ENCODE assay signal across 7 mouse cellular contexts in the genomic region with DNA sequence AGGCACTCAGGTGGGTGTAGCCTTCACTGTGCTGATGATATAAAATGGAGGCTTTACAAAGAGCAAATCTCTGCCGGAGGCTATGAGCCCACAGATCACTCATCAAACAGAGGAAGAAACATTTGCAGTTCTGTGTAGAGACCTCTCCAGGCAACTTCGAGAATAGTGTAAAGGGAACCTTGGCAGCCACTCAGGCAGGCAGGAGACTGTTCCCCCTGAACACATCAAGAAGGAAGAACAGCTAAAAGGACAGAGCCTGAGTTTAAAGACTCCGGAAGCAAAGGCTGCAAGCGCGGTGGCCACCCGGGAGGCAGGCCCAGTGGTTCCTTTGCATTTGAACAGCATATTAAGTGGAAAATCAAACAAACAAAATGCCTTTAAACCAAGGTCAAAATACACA. TPM values are rescaled to one million over a fixed set of nuclear protein-coding genes. Genes with fewer than 3 reads are reported as not detected.
DNase-seq lines count a peak whose midpoint lies in the region; ATAC-seq and TF ChIP-seq lines count a peak whose summit lies in the region.

No protein-coding gene starts in this region.

- WGBS in heart, embryonic 10.5 days = 3% methylated on average over 6 of the region's 6 CpGs
- WGBS in kidney, postnatal 0 days = 5% methylated on average over 6 of the region's 6 CpGs
- 0% methylated on average over 6 of the region's 6 CpGs for WGBS in macrophage (ENCODE audit: missing documents)

- DNase-seq in right cerebral cortex, adult 18-20 months = peak; percentile 42
- DNase-seq in right cerebral cortex, postnatal 36 days (ENCODE audit: low spot score in 2 of 2) = no peak
- peak; percentile 70 for DNase-seq in brain, embryonic 14.5 days (ENCODE audit: low read depth)
- peak; percentile 64 for DNase-seq in heart, embryonic 10.5 days (ENCODE audit: low spot score)
- DNase-seq in kidney, postnatal 0 days (ENCODE audit: low spot score) = peak; percentile 56
- DNase-seq in thymus, postnatal 4 days = peak; percentile 37

- ATAC-seq in kidney, postnatal 0 days (replicated peaks; ENCODE audit: low FRiP score, low read depth) = no peak

- H3K79me2 ChIP-seq in macrophage (ENCODE audit: inconsistent target) = peaks cover 61% of the 10 kb centered on the region

- H3K4me3 ChIP-seq in heart, embryonic 10.5 days = peak overlapping the region; percentile 82
- peak overlapping the region; percentile 78 for H3K4me3 ChIP-seq in kidney, postnatal 0 days (replicated peaks; ENCODE audit: low read depth, low read length)
- peak overlapping the region; percentile 94 for H3K4me3 ChIP-seq in macrophage (ENCODE audit: inconsistent target)

- no peak overlapping the region for H3K27ac ChIP-seq in heart, embryonic 10.5 days
- no peak overlapping the region for H3K27ac ChIP-seq in kidney, postnatal 0 days
- peak overlapping the region; percentile 88 for H3K27ac ChIP-seq in macrophage

- peak overlapping the region; percentile 52; the same call in 1 of the 2 replicates for H3K9ac ChIP-seq in kidney, postnatal 0 days (ENCODE audit: low read depth, low read length)

- no peak for TF ChIP-seq CTCF in brain, embryonic 14.5 days (IDR thresholded peaks at IDR 0.05; ENCODE audit: borderline replicate concordance, extremely low read depth, insufficient read depth, insufficient read length)
- TF ChIP-seq CTCF in kidney, postnatal 0 days (IDR thresholded peaks at IDR 0.05; ENCODE audit: low read depth) = no peak

- H3K9me3 ChIP-seq in heart, embryonic 10.5 days = no peaks in the 10 kb centered on the region
- no peaks in the 10 kb centered on the region for H3K9me3 ChIP-seq in kidney, postnatal 0 days (replicated peaks; ENCODE audit: low read length)

- TF ChIP-seq POLR2A in brain, embryonic 14.5 days (IDR thresholded peaks at IDR 0.05; ENCODE audit: borderline replicate concordance, extremely low read depth, insufficient read depth, insufficient read length, poor library complexity, severe bottlenecking) = no peak

- H3K36me3 ChIP-seq in heart, embryonic 10.5 days = no peaks in the 10 kb centered on the region
- H3K36me3 ChIP-seq in kidney, postnatal 0 days (ENCODE audit: insufficient read depth, low read length) = no peaks in the 10 kb centered on the region
- H3K36me3 ChIP-seq in macrophage (ENCODE audit: inconsistent target) = no peaks in the 10 kb centered on the region

- no peaks in the 10 kb centered on the region for H3K27me3 ChIP-seq in heart, embryonic 10.5 days (ENCODE audit: insufficient read depth, poor library complexity, severe bottlenecking)
- H3K27me3 ChIP-seq in kidney, postnatal 0 days (ENCODE audit: insufficient read depth, low read length) = no peaks in the 10 kb centered on the region

- H3K4me2 ChIP-seq in kidney, postnatal 0 days (ENCODE audit: low read length) = peak overlapping the region; percentile 77

- peaks cover 71% of the 10 kb centered on the region for H3K4me1 ChIP-seq in heart, embryonic 10.5 days
- H3K4me1 ChIP-seq in kidney, postnatal 0 days (replicated peaks; ENCODE audit: insufficient read depth, low read length) = peaks cover 27% of the 10 kb centered on the region

RNA-seq across cellular contexts. Expression of gene Ubl3, which starts 2.2 kb away (rescaled TPM):
- 37.2 and 44.5 TPM in 2 replicates for polyA plus RNA-seq in brain, embryonic 14.5 days (2012; rRNA removed)
- 55.0 and 59.9 TPM in 2 replicates for polyA plus RNA-seq in heart, embryonic 10.5 days (2016; fragmentation: Nextera tagmentation; extraction: Ambion mirVana)
- polyA plus RNA-seq in kidney, postnatal 0 days (2015; fragmentation: Nextera tagmentation; extraction: Ambion mirVana) = 100 and 104 TPM in 2 replicates
- 100 to 1,000 TPM in 25 of 26 experiments, 10 to 100 TPM in 1; 70.4 to 545 (median 156) TPM for total RNA-seq in macrophage (2018; cell fraction: chromatin; rRNA removed)
- total RNA-seq in macrophage (2018; cell fraction: cytosol; rRNA removed) = 100 to 1,000 TPM; 155 to 296 (median 210) TPM
- 100 to 1,000 TPM; 120 to 291 (median 146) TPM for total RNA-seq in macrophage (2018; cell fraction: nucleus; rRNA removed)
- polyA plus RNA-seq in macrophage (2018) = 131 to 179 TPM (median 142 TPM) in 3 replicates

Comparison
In these comparisons a context has a peak if more than half of its experiments do, and no peak if none do; other contexts are left out.
1. DNase-seq: peak in right cerebral cortex, adult 18-20 months (single experiment), brain, embryonic 14.5 days (single experiment), heart, embryonic 10.5 days (single experiment), kidney, postnatal 0 days (single experiment) and thymus, postnatal 4 days (single experiment); none in right cerebral cortex, postnatal 36 days (0 of 2).
2. Peak in every context shown above with its lines, with median percentiles within 50 percentile points of each other: H3K4me3 ChIP-seq.